ENCODE assay signal across 9 mouse cellular contexts in the genomic region with DNA sequence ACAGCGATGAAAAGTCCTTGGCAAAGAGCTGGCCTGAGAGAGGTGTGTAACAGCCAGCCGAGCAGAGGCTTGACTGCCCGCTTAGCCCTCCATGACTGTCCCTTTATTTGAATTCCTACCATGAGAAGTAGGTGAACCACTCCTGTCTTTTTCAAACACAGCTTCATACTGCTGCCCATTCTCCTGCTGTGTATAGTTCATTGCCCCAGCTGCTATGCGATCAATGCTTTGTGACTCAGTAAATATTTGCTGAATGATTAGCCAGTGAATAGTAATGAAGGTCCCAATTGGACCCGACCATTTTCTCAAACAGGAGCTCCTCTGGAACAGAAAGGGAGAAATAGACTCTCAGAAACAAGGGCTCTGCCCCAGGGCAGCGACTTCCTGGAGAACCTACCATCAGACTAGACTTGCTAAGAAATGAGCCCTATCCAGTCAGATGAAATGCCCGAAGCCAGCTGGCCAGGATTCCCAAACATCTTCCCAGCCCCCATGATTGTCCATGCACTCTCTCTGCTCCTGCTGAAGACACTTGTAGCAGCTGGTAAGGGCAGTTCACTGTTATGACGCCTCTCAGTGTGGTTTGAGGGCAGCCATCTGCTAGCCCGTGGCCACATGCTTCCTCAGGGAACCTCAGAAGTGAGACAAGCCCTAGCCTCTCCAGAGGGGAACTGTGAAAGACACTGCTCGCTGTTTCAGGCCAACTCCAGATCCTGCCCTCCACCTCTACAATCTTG. TPM values are rescaled to one million over a fixed set of nuclear protein-coding genes. Genes with fewer than 3 reads are reported as not detected.
DNase-seq lines count a peak whose midpoint lies in the region; ATAC-seq lines count a peak whose summit lies in the region.
"Had no signal": no experiment of that assay in that cellular context is flagged by ENCODE, and none has a peak within 500 bp of the region (broad histone marks: within the 10 kb centered on the region; RNA-seq: fewer than 3 reads in every experiment).

No protein-coding gene starts in this region.

- H3K27ac ChIP-seq in heart, embryonic 14.5 days (replicated peaks in 1 of 2; ENCODE audit: control insufficient read depth in 1 of 2, insufficient read depth in 1 of 2, low read depth in 2 of 2, low read length in 2 of 2) = peak overlapping the region; percentile 68 to 71
- H3K27ac ChIP-seq in liver, embryonic 16.5 days (ENCODE audit: low read length) = peak overlapping the region; percentile 66
- H3K27ac ChIP-seq in stomach, embryonic 14.5 days (ENCODE audit: low read length) = peak overlapping the region; percentile 82

- 52% methylated on average over 10 of the region's 10 CpGs for WGBS in heart, embryonic 14.5 days
- WGBS in liver, embryonic 16.5 days (ENCODE audit: insufficient replicate concordance) = 45% methylated on average over 10 of the region's 10 CpGs
- WGBS in stomach, embryonic 14.5 days = 46% methylated on average over 10 of the region's 10 CpGs

- DNase-seq in cerebellum, adult 9-11 months = peak; percentile 25
- DNase-seq in cerebellum, adult 8-10 months = no peak
- DNase-seq in 3134 (ENCODE audit: extremely low read depth, insufficient read length, low spot score) = peak; percentile 36
- no peak for DNase-seq in right cerebral cortex, postnatal 36 days (ENCODE audit: low spot score in 2 of 2)
- no peak for DNase-seq in testis, postnatal 14 days (ENCODE audit: low spot score)

- ATAC-seq in heart, embryonic 14.5 days (ENCODE audit: insufficient number of reproducible peaks, insufficient read depth, low FRiP score, low read depth) = no peak
- peak; percentile 31 for ATAC-seq in liver, embryonic 16.5 days (ENCODE audit: low read depth)
- peak; percentile 67 for ATAC-seq in stomach, embryonic 14.5 days (ENCODE audit: insufficient number of reproducible peaks, insufficient read depth, low FRiP score, low read depth)

- peak overlapping the region; percentile 81 for H3K4me2 ChIP-seq in heart, embryonic 14.5 days (ENCODE audit: low read length)
- peak overlapping the region; percentile 93 for H3K4me2 ChIP-seq in liver, embryonic 16.5 days (ENCODE audit: low read depth, low read length)
- H3K4me2 ChIP-seq in stomach, embryonic 14.5 days (replicated peaks; ENCODE audit: low read depth, low read length) = peak overlapping the region; percentile 76

- H3K4me1 ChIP-seq in heart, embryonic 14.5 days (ENCODE audit: control insufficient read depth in 2 of 2, insufficient read depth in 2 of 2, low read length in 2 of 2) = peaks cover 17 to 33% of the 10 kb centered on the region in 2 experiments
- peaks cover 29% of the 10 kb centered on the region for H3K4me1 ChIP-seq in liver, embryonic 16.5 days (ENCODE audit: control insufficient read depth, low read depth, low read length)
- H3K4me1 ChIP-seq in stomach, embryonic 14.5 days (ENCODE audit: control insufficient read depth, insufficient read depth, low read length) = peaks cover 18% of the 10 kb centered on the region; the same call in 1 of the 2 replicates

- H3K9me3 ChIP-seq in heart, embryonic 14.5 days (ENCODE audit: control insufficient read depth, low read length) = no peaks in the 10 kb centered on the region
- no peaks in the 10 kb centered on the region for H3K9me3 ChIP-seq in liver, embryonic 16.5 days (replicated peaks; ENCODE audit: control insufficient read depth, low read length)
- H3K9me3 ChIP-seq in stomach, embryonic 14.5 days (ENCODE audit: control insufficient read depth, low read depth, low read length) = no peaks in the 10 kb centered on the region

- peak overlapping the region; percentile 42; the same call in 1 of the 2 replicates for H3K9ac ChIP-seq in heart, embryonic 14.5 days (ENCODE audit: low read length)
- no peak overlapping the region for H3K9ac ChIP-seq in liver, embryonic 16.5 days (ENCODE audit: low read depth, low read length)
- H3K9ac ChIP-seq in stomach, embryonic 14.5 days (replicated peaks; ENCODE audit: low read depth, low read length) = 0 out of 2 replicates have a peak overlapping the region, but pooled peaks have one; percentile 14

- H3K27me3 ChIP-seq in heart, embryonic 14.5 days (ENCODE audit: control insufficient read depth, insufficient read depth, low read length) = no peaks in the 10 kb centered on the region
- H3K27me3 ChIP-seq in liver, embryonic 16.5 days (ENCODE audit: control insufficient read depth, insufficient read depth, low read depth, low read length) = no peaks in the 10 kb centered on the region
- no peaks in the 10 kb centered on the region for H3K27me3 ChIP-seq in stomach, embryonic 14.5 days (ENCODE audit: control insufficient read depth, insufficient read depth, low read length)

- peak overlapping the region in 1 of 2 experiments; percentile 8; a peak in 1 of 4 replicates for H3K4me3 ChIP-seq in heart, embryonic 14.5 days (ENCODE audit: control insufficient read depth in 1 of 2, insufficient read depth in 1 of 2, low read depth in 1 of 2, low read length in 2 of 2)
- H3K4me3 ChIP-seq in liver, embryonic 16.5 days (ENCODE audit: low read depth, low read length) = peak overlapping the region; percentile 3
- no peak overlapping the region for H3K4me3 ChIP-seq in stomach, embryonic 14.5 days (ENCODE audit: low read depth, low read length)

- H3K36me3 ChIP-seq in heart, embryonic 14.5 days (ENCODE audit: control insufficient read depth, insufficient read depth, low read length) = no peaks in the 10 kb centered on the region
- no peaks in the 10 kb centered on the region for H3K36me3 ChIP-seq in liver, embryonic 16.5 days (ENCODE audit: control insufficient read depth, insufficient read depth)
- no peaks in the 10 kb centered on the region for H3K36me3 ChIP-seq in stomach, embryonic 14.5 days (ENCODE audit: control insufficient read depth, insufficient read depth, low read length)

RNA-seq across cellular contexts. Expression of a gene that starts 2.8 kb away (rescaled TPM):
- polyA plus RNA-seq in heart, embryonic 14.5 days (2014; fragmentation: Nextera tagmentation; extraction: Ambion mirVana) = 12.2 and 12.4 TPM in 2 replicates
- polyA plus RNA-seq in liver, embryonic 16.5 days (2015; fragmentation: Nextera tagmentation; extraction: Ambion mirVana) = 42.8 and 51.2 TPM in 2 replicates
- 26.9 and 28.1 TPM in 2 replicates for polyA plus RNA-seq in stomach, embryonic 14.5 days (2014; fragmentation: Nextera tagmentation; extraction: Ambion mirVana)

RNA-seq across cellular contexts. Expression of a gene that starts 58.4 kb away (rescaled TPM):
- 0.04 TPM in 1 of 2 replicates, not detected in the other for polyA plus RNA-seq in heart, embryonic 14.5 days (2014; fragmentation: Nextera tagmentation; extraction: Ambion mirVana)
- not detected in 2 replicates for polyA plus RNA-seq in liver, embryonic 16.5 days (2015; fragmentation: Nextera tagmentation; extraction: Ambion mirVana)
- polyA plus RNA-seq in stomach, embryonic 14.5 days (2014; fragmentation: Nextera tagmentation; extraction: Ambion mirVana) = 0.08 and 0.12 TPM in 2 replicates
- polyA plus RNA-seq: cortical plate, adult 2 months had no signal

Comparison
In these comparisons a context has a peak if more than half of its experiments do, and no peak if none do; other contexts are left out.
1. DNase-seq: peak in cerebellum, adult 9-11 months (single experiment) and 3134 (single experiment); none in cerebellum, adult 8-10 months (single experiment), right cerebral cortex, postnatal 36 days (0 of 2) and testis, postnatal 14 days (single experiment).
2. Peak in every context shown above with its lines, with median percentiles within 50 percentile points of each other: H3K27ac ChIP-seq and H3K4me2 ChIP-seq.